Mouse (Mus musculus): ENCODE data around the gene Rbpj. TPM values are rescaled to one million over a fixed set of nuclear protein-coding genes. Genes with fewer than 3 reads are reported as not detected.

Rbpj gene
- polyA plus RNA-seq, 1 experiment from 2014 or later = 36.4 TPM

DNA sequence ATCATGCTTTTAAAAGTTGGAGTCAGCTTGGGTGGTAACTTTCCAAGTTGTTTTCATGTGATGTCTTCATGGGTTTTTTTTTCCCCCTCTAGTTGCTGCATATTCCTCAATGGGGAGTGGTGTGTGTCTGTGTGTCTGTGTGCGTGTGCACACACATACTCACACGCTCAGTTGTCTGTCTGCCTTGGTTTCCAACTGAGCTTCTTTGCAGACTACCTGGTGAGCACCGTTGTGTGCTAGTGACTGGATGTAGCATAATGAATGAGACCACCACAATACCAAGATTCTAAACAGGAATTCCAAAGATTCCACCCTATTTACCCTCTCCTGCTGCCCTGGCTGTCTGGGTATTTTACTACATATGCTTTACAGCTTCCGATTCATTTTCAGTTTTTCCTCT lies 86.0 kb downstream of the Rbpj start:
- ATAC-seq (ENCODE audit: insufficient number of reproducible peaks, low FRiP score, low TSS enrichment, low read depth) = no peak
- Histone ChIP-seq H3K9ac (no peak overlapping the region), H3K9me3 (replicated peaks) (no peaks in the 10 kb centered on the region), H3K4me2 (replicated peaks) (no peak overlapping the region), H3K27ac (replicated peaks) (no peak overlapping the region), H3K4me1 (no peaks in the 10 kb centered on the region), H3K36me3 (no peaks in the 10 kb centered on the region), H3K27me3 (no peaks in the 10 kb centered on the region), H3K4me3 (replicated peaks) (no peak overlapping the region)
- WGBS = 75% methylated on average over 4 of the region's 4 CpGs

DNA sequence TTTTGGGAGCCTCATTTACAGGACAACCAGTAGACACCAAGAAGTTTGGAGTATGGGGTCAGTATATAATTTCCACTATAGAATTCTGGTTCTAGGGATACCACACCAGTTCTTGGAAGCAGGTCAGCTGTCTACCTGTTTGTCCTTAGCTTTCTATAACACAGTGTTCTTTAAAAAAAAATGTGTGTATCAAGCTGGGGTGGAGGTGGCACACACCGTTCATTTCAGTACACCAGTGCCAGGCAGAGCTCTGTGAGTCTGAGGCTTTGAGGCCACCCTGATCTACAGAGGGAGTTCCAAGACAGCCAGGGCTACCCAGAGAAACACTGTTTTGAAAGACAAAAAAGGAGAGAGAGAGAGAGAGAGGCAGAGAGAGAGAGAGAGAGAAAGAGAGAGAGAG lies 87.3 kb downstream of the Rbpj start:
- Histone ChIP-seq H3K9ac (no peak overlapping the region), H3K4me3 (replicated peaks) (no peak overlapping the region), H3K36me3 (no peaks in the 10 kb centered on the region), H3K9me3 (replicated peaks) (no peaks in the 10 kb centered on the region), H3K4me2 (replicated peaks) (no peak overlapping the region), H3K27ac (replicated peaks) (no peak overlapping the region), H3K27me3 (no peaks in the 10 kb centered on the region), H3K4me1 (no peaks in the 10 kb centered on the region)
- 86% methylated on average over 1 of the region's 1 CpGs for WGBS
- ATAC-seq (ENCODE audit: insufficient number of reproducible peaks, low FRiP score, low TSS enrichment, low read depth) = no peak

DNA sequence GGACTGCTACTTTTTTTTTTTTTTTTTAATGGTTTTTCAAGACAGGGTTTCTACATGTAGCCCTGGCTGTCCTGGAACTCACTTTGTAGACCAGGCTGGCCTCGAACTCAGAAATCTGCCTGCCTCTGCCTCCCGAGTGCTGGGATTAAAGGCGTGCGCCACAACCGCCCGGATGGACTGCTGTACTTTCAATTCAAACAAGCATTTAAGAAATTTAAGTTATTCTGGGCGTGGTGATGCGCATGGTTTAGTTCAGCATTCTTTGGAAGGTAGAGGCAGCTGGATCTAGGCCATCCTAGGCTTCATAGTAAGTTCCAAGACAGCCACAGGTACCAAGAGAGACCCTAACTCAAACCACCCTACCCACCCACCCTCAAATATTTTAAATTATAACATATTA lies 88.2 kb downstream of the Rbpj start:
- H3K27me3 ChIP-seq = no peaks in the 10 kb centered on the region
- WGBS = 96% methylated on average over 8 of the region's 8 CpGs
- H3K27ac ChIP-seq (replicated peaks) = no peak overlapping the region
- no peak overlapping the region for H3K9ac ChIP-seq
- no peaks in the 10 kb centered on the region for H3K36me3 ChIP-seq
- H3K4me3 ChIP-seq (replicated peaks) = no peak overlapping the region
- H3K4me2 ChIP-seq (replicated peaks) = no peak overlapping the region
- no peaks in the 10 kb centered on the region for H3K4me1 ChIP-seq
- no peak for ATAC-seq (ENCODE audit: insufficient number of reproducible peaks, low FRiP score, low TSS enrichment, low read depth)
- no peaks in the 10 kb centered on the region for H3K9me3 ChIP-seq (replicated peaks)

DNA sequence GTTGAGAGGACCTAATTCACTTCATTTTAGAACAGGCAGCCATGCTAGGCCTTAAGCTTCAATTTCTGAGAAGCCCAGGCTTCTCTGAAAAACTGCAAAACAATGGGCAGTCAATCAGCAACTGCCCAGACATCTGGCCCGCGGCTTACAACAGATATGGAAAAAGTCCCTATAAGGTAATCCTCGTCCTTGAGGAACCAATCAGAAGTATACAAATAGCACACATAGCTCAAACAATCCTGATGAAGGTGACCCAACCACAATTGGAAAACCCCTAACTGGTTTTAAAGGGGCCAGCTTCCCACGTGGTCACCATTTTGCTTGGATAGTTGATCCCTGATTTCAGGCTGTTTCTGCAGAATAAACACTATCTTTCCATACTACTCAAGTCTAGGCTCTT lies 89.0 kb downstream of the Rbpj start:
- no peak for ATAC-seq (ENCODE audit: insufficient number of reproducible peaks, low FRiP score, low TSS enrichment, low read depth)
- Histone ChIP-seq H3K4me3 (replicated peaks) (no peak overlapping the region), H3K27me3 (no peaks in the 10 kb centered on the region), H3K4me2 (replicated peaks) (no peak overlapping the region), H3K36me3 (no peaks in the 10 kb centered on the region), H3K4me1 (no peaks in the 10 kb centered on the region), H3K27ac (replicated peaks) (no peak overlapping the region), H3K9ac (no peak overlapping the region), H3K9me3 (replicated peaks) (no peaks in the 10 kb centered on the region)
- 87% methylated on average over 4 of the region's 4 CpGs for WGBS

DNA sequence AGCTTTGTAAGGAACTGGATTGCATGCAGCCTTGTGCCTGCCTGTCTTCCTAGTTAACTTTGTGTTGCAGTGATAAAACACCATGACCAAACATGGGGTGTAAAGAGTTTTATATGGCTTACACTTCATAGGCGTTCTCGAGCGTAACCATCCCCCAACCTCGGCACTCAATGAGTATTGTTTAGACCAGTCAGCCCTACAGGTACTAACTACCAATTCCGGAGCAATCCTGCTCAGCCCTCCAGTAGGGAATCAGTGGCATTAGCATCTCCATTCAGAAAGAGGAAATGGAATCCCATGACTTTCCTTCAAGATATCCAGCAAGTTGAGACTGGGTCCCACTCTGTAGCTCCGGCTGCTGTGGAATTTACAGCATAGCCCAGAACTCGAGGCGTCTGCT lies 89.5 kb downstream of the Rbpj start:
- WGBS = 88% methylated on average over 8 of the region's 8 CpGs
- Histone ChIP-seq H3K27me3 (no peaks in the 10 kb centered on the region), H3K4me3 (replicated peaks) (no peak overlapping the region), H3K9me3 (replicated peaks) (no peaks in the 10 kb centered on the region), H3K27ac (replicated peaks) (no peak overlapping the region), H3K36me3 (no peaks in the 10 kb centered on the region), H3K9ac (no peak overlapping the region), H3K4me2 (replicated peaks) (no peak overlapping the region), H3K4me1 (no peaks in the 10 kb centered on the region)
- no peak for ATAC-seq (ENCODE audit: insufficient number of reproducible peaks, low FRiP score, low TSS enrichment, low read depth)

DNA sequence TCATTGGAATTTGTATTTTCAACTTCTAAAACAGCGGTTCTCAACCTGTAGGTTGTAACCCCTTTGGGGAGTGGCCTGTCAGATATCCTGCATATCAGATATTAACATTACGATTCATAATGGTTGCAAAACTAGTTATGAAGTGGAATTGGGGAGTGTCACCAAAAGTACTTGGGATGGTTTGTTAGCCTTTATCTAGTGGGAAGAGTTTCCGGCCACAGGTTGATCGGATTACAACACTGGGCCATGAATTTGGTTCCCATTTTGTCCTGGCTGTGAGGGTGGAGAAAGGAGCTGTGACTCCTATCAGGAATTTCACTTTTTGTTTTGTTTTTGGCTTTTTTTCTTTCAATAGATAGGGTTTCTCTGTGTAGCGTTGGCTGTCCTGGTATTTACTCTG lies 90.0 kb downstream of the Rbpj start:
- Histone ChIP-seq H3K4me3 (replicated peaks) (no peak overlapping the region), H3K27me3 (no peaks in the 10 kb centered on the region), H3K36me3 (no peaks in the 10 kb centered on the region), H3K4me1 (peaks cover under 1% of the 10 kb centered on the region; the same call in 1 of the 2 replicates), H3K27ac (replicated peaks) (no peak overlapping the region), H3K9me3 (replicated peaks) (no peaks in the 10 kb centered on the region), H3K9ac (no peak overlapping the region), H3K4me2 (replicated peaks) (no peak overlapping the region)
- 83% methylated on average over 5 of the region's 5 CpGs for WGBS
- no peak for ATAC-seq (ENCODE audit: insufficient number of reproducible peaks, low FRiP score, low TSS enrichment, low read depth)

DNA sequence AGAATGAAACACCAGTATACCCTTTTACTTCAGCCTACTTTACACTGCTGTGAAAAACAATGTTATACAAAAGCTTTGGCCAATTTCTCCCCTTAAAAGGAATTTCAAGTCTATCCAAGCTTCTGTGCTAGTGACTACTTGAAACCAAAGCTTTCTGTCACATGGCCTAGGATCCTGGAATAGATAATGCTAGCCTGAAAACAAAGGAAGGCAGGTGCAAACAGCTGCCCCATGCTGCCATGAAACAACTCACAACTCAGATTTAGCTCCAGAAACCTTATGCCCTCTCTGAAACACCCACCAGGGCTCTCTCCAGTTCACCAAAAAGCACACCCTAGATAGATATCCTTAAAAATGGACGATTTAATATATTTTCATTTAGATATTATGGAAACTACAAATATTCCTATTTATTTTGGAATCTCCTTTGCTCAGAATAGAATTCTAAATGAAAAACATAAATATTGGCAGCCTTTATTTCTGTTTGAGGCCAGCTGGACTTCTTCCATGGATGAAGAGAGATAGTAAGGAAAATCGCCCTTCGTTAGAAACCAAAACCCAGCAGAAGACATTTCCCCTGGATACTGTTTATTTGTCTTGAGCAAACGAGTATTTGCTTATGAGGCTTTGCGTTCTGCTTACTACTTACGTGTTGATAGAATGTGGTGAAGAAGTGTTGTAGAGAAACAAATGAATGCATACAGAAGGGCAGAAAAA lies 91.8 kb downstream of the Rbpj start:
- Histone ChIP-seq H3K4me3 (replicated peaks) (no peak overlapping the region), H3K36me3 (no peaks in the 10 kb centered on the region), H3K4me1 (peaks cover 4% of the 10 kb centered on the region; the same call in 1 of the 2 replicates), H3K27ac (replicated peaks) (0 out of 2 replicates have a peak overlapping the region, but pooled peaks have one; percentile 28), H3K4me2 (replicated peaks) (no peak overlapping the region), H3K9me3 (replicated peaks) (no peaks in the 10 kb centered on the region), H3K27me3 (no peaks in the 10 kb centered on the region), H3K9ac (no peak overlapping the region)
- ATAC-seq (ENCODE audit: insufficient number of reproducible peaks, low FRiP score, low TSS enrichment, low read depth) = no peak
- WGBS = 73% methylated on average over 6 of the region's 6 CpGs

DNA sequence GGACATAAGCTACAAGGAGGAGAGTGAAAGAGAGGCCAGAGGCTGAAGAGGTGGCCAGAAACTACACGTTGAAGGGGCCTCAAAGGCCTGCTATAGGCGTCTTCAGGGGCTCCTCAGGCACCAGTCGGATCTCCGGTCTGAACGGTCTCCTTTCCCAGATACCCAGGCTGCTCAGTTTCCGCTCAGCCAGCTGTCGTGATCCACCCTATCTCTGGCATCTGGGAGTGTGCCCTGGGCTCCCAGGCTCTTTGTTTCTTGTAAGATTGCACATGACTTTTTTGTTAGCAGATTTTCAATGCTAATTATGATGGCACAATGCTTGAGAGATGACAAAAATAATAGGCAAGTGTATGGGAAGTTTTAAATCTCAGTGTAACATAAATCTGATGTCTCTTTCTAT lies 95.2 kb downstream of the Rbpj start:
- no peak overlapping the region for H3K4me2 ChIP-seq (replicated peaks)
- 47% methylated on average over 7 of the region's 7 CpGs for WGBS

DNA sequence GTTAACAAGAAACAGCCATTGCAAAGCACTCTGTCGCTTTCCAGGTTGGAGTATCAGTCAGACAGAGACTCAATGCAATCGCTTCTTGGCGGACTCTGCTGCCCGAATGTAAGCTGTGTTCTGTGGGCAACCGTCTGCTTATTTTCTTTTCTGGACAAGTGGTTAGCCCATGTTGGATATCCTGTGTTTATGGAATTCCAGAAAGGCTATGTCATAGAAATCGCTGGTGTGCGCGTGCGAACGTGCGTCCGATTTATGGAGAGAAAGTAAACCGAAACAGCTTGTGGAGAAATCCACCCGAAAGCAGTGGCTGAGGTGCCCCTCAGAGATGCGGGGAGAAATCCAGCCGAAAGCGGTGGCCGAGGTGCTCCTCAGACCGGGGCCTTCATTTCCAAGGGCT lies 98.4 kb downstream of the Rbpj start:
- WGBS = 39% methylated on average over 19 of the region's 19 CpGs
- H3K4me3 ChIP-seq (replicated peaks) = peak overlapping the region; percentile 30
- H3K27me3 ChIP-seq = no peaks in the 10 kb centered on the region
- no peak overlapping the region for H3K9ac ChIP-seq
- no peak; the same call in 1 of the 2 replicates for ATAC-seq (ENCODE audit: insufficient number of reproducible peaks, low FRiP score, low TSS enrichment, low read depth)
- H3K4me1 ChIP-seq = peaks cover 16% of the 10 kb centered on the region; the same call in 1 of the 2 replicates
- H3K27ac ChIP-seq (replicated peaks) = peak overlapping the region; percentile 74
- H3K9me3 ChIP-seq (replicated peaks) = no peaks in the 10 kb centered on the region
- no peaks in the 10 kb centered on the region for H3K36me3 ChIP-seq
- H3K4me2 ChIP-seq (replicated peaks) = peak overlapping the region; percentile 36

More for the DNA sequence above, 95.2 kb downstream of the Rbpj start:
- Histone ChIP-seq H3K4me3 (replicated peaks) (no peak overlapping the region), H3K9ac (no peak overlapping the region), H3K27me3 (no peaks in the 10 kb centered on the region), H3K9me3 (replicated peaks) (no peaks in the 10 kb centered on the region), H3K36me3 (no peaks in the 10 kb centered on the region), H3K27ac (replicated peaks) (no peak overlapping the region), H3K4me1 (peaks cover 16% of the 10 kb centered on the region; the same call in 1 of the 2 replicates)
- ATAC-seq (ENCODE audit: insufficient number of reproducible peaks, low FRiP score, low TSS enrichment, low read depth) = no peak

DNA sequence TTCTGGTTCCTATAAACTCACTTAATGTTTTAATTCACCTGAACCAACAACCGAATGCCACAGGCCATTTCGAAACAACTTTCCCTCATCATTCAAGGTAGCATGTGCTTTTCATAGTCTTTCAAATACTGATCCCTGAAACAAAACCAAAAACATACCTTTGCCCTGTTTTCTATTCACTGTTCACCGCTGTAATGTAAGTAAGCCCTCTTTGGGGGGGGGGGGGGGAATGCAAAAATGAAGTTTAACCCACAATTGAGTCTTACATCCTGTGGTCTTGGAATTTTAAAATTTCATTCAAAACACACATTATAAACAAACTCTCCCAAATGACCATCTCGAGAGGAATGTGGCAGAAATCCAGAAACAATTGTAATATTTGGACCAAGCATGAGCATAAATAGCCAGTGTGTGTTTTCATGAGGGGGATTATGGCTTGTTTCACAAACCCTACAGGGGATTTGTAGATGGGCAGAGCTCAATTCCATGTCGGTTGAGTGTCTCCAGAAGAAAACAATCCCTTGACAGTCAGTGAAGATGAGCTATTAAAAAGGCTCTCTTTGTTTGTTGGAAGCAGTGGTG lies 99.4 kb downstream of the Rbpj start:
- no peaks in the 10 kb centered on the region for H3K27me3 ChIP-seq
- no peaks in the 10 kb centered on the region for H3K36me3 ChIP-seq
- H3K4me2 ChIP-seq (replicated peaks) = 0 out of 2 replicates have a peak overlapping the region, but pooled peaks have one; percentile 15
- ATAC-seq (ENCODE audit: insufficient number of reproducible peaks, low FRiP score, low TSS enrichment, low read depth) = no peak
- no peaks in the 10 kb centered on the region for H3K9me3 ChIP-seq (replicated peaks)
- no peak overlapping the region for H3K4me3 ChIP-seq (replicated peaks)
- 32% methylated on average over 5 of the region's 5 CpGs for WGBS
- peaks cover 16% of the 10 kb centered on the region; the same call in 1 of the 2 replicates for H3K4me1 ChIP-seq
- peak overlapping the region; percentile 72; the same call in 1 of the 2 replicates for H3K27ac ChIP-seq (replicated peaks)
- H3K9ac ChIP-seq = no peak overlapping the region

DNA sequence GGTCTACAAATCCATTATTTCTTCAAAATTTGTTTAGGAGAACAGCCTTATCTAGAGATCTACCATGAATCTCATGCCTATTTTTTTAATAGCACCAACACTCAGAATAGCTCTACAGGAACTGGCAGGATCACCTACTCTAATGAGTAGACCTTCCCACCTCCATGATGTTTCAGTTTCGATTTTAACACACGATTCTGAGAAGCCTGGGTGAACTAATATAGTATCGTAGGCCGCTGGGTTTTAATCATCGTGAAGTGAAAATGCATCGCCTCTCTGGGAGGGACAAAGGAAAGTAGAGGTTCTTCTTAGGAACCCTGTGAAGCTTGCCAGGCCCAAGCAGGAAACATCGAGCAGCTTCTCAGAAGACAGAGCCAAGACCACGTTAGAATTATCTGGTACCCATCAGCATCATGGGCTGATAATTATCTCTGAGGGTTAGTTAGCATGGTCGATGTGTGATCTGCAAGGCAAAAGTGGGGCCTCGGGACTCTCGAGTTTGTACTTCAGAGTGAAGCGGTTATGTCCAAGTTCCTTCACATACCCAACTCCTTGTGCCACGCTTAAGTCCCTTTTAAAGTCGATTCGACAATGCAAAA lies 100.6 kb downstream of the Rbpj start:
- Histone ChIP-seq H3K36me3 (no peaks in the 10 kb centered on the region), H3K4me3 (replicated peaks) (no peak overlapping the region), H3K4me1 (0 out of 2 replicates have a peak, but pooled peaks cover 12% of the 10 kb centered on the region), H3K4me2 (replicated peaks) (no peak overlapping the region), H3K27ac (replicated peaks) (no peak overlapping the region), H3K27me3 (no peaks in the 10 kb centered on the region), H3K9me3 (replicated peaks) (no peaks in the 10 kb centered on the region), H3K9ac (no peak overlapping the region)
- WGBS = 86% methylated on average over 15 of the region's 15 CpGs
- no peak for ATAC-seq (ENCODE audit: insufficient number of reproducible peaks, low FRiP score, low TSS enrichment, low read depth)

Data from embryonic facial prominence, embryonic 15.5 days (tissue).